Mouse (Mus musculus) cerebellum, adult 2 months (tissue): ENCODE measurements around the gene Ablim2. TPM values are rescaled to one million over a fixed set of nuclear protein-coding genes. Genes with fewer than 3 reads are reported as not detected.

ENCODE experiments used
- DNase-seq, 2 experiments: peaks; one replicate each; pipeline ENCODE4 v3.0.0; 2021
- H3K27ac ChIP-seq: fragments of 200-500 bp; 2 replicates; pipeline ENCODE4 v1.5.1; 2012; ENCODE audit warnings: low read length, control low read depth, inconsistent platforms; ENCODE audit not compliant: insufficient read depth
- H3K27me3 ChIP-seq: fragments of 200-500 bp; 2 replicates; pipeline ENCODE4 v1.6.1; 2012; ENCODE audit warnings: inconsistent platforms, mild to moderate bottlenecking, low read length, moderate library complexity; ENCODE audit not compliant: control insufficient read depth, insufficient read depth
- H3K4me1 ChIP-seq: fragments of 200-500 bp; 2 replicates; pipeline ENCODE4 v1.6.1; 2011; ENCODE audit warnings: low read length; ENCODE audit not compliant: control insufficient read depth, insufficient read depth
- H3K4me3 ChIP-seq: fragments of 200-500 bp; replicated peaks from 2 replicates; pipeline ENCODE3; 2011; ENCODE audit warnings: mild to moderate bottlenecking, low read depth, low read length, control low read depth; ENCODE audit not compliant: insufficient read depth
- CTCF ChIP-seq: fragments of 200-500 bp; IDR thresholded peaks from 2 replicates; pipeline ENCODE4 v1.5.1; 2011; ENCODE audit warnings: low read depth, mild to moderate bottlenecking, control low read depth, low read length, moderate library complexity, borderline replicate concordance; ENCODE audit not compliant: insufficient read depth
- POLR2A ChIP-seq: fragments of 200-500 bp; IDR thresholded peaks from 2 replicates; pipeline ENCODE4 v1.6.1; 2011; ENCODE audit warnings: low read length, control low read depth, borderline replicate concordance; ENCODE audit not compliant: insufficient read depth
- WGBS: fragments of 180-500 bp; shearing (Covaris S2); methylation state at CpG from one replicate; pipeline ENCODE4 v1.1.7; 2018; 5-methylcytosine and 5-hydroxymethylcytosine counted together
- polyA plus RNA-seq: library from polyadenylated mRNA; depleted of rRNA; stranded (reverse); fragments of >200 nt; gene quantifications from 2 replicates; pipeline ENCODE4 v1.2.3, GENCODE M21; 2012; rRNA removed

Ablim2 gene
- polyA plus RNA-seq, 1 experiment, result 99.9 TPM

- DNase-seq, result no peak
- WGBS, result 78% methylated on average over 5 of the region's 5 CpGs
- no peak for TF ChIP-seq POLR2A
- TF ChIP-seq CTCF, result no peak
- H3K27ac ChIP-seq, result no peak overlapping the region
- H3K4me3 ChIP-seq, result no peak overlapping the region
- no peaks in the 10 kb centered on the region for H3K27me3 ChIP-seq
- H3K4me1 ChIP-seq, result peaks cover 13% of the 10 kb centered on the region; the same call in 1 of the 2 replicates
Observed at GRCm38 (mm10) chr5:35931296-35931695, 173.6 kb downstream of the Ablim2 start.

DNA sequence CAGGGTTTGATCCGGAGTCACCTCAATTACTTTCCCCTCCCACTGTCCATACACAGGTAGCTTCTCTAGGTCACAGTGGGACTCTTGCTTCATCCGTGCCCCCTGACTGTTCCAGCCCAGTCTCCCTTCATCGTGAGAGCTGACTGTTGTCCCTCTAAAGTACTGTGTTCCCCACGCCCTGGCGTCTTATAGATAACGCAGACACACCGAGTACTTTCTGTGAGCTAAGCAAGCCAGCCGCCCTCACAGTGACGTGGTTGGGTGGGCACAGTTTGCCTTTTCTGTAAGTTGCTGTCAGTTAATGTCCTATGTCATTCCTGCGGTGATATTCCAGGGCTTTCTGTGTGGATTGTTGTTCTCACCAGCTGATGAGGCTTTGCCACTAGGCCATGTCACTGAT, 175.4 kb downstream of the Ablim2 start:
- TF ChIP-seq CTCF, result no peak
- no peak for TF ChIP-seq POLR2A
- WGBS, result 92% methylated on average over 10 of the region's 10 CpGs
- no peak for DNase-seq

More for the DNA sequence above, 175.4 kb downstream of the Ablim2 start:
- H3K27me3 ChIP-seq, result no peaks in the 10 kb centered on the region
- H3K27ac ChIP-seq, result no peak overlapping the region
- H3K4me1 ChIP-seq, result peaks cover 4% of the 10 kb centered on the region; the same call in 1 of the 2 replicates
- no peak overlapping the region for H3K4me3 ChIP-seq

Other genes with a start within 250 kb of the Ablim2 start
- gene Cpz, start 232.2 kb upstream of the Ablim2 start, polyA plus RNA-seq, result 0.36 and 0.57 TPM in 2 replicates
- gene Trmt44, start 182.8 kb upstream of the Ablim2 start, polyA plus RNA-seq, result 6.3 and 6.4 TPM in 2 replicates
- gene Acox3, start 174.8 kb upstream of the Ablim2 start, polyA plus RNA-seq, result 33.3 and 33.7 TPM in 2 replicates
- gene Htra3, start 78.1 kb upstream of the Ablim2 start, polyA plus RNA-seq, result 7.1 and 9.5 TPM in 2 replicates
- 1.2 and 1.7 TPM in 2 replicates for gene Sh3tc1, start 17.9 kb upstream of the Ablim2 start, polyA plus RNA-seq
- gene Afap1, start 135.4 kb downstream of the Ablim2 start, polyA plus RNA-seq, result 13.6 and 13.9 TPM in 2 replicates